Mouse (Mus musculus): ENCODE results near the gene Rab40b.
"Not testable (repeated sequence)": the region's sequence is repeated elsewhere in the genome, so short reads cannot be mapped to it uniquely, and the experiment has no call there.

Rab40b gene

GRCm38 (mm10) chr11:121369622-121370021 lies 18.4 kb downstream of the Rab40b start:
- DNase-seq (ENCODE audit: low read depth, low spot score), result peak; percentile 57

DNA sequence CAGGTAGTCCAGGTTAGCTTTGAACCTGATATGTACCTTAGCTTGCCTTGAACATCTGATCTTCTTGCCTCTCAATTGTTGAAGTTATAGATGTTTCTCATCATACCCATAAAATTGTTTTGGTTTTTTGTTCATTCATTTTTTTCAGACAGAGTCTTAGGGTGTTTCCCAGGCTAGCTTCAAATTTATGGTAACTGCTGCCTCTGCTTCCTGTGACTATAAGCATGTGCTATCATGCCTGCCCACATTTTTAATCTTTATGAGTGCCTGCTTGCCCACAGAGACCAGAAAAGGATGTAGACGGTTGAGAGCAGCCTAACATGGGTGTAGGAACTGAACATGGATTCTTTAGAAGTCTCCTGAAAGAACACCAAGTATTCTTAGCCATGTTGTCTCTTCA lies 19.3 kb downstream of the Rab40b start:
- DNase-seq (ENCODE audit: low read depth, low spot score), result no peak

DNA sequence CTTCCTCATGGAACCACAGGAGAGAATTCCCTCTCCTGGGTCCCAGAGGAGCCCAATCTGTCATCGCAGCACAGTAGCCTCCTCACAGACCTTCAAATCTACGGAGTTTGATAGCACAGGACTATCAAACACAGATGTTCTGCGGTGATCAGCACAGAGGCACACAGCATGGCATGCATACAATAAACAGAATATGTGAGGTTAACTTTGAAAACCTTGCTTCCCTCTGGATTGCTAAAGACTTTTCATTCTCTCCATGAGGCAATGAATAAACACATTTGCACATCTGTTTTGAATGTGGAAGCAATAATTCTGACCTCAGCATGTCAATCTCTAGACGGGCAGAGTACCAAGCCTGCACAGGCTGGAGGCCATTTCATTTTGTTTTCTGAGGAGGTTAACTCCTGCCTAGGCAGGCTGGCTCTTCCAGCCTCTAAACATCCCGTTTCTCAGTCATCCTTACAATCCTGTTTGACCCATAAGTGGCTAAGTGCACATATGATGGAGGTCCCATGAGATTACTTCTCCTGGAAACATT lies 20.8 kb downstream of the Rab40b start:
- no peak for DNase-seq (ENCODE audit: low read depth, low spot score)

GRCm38 (mm10) chr11:121362212-121362611 lies 25.8 kb downstream of the Rab40b start:
- peak; percentile 70 for DNase-seq (ENCODE audit: low read depth, low spot score)

- peak; percentile 99 for DNase-seq (ENCODE audit: low read depth, low spot score)
These were observed 33.9 kb downstream of the Rab40b start, which contains the start of gene Wdr45b for GRCm38 (mm10) chr11:121354091-121354707. Wdr45b (minus strand) TSS chr11:121354445.

DNA sequence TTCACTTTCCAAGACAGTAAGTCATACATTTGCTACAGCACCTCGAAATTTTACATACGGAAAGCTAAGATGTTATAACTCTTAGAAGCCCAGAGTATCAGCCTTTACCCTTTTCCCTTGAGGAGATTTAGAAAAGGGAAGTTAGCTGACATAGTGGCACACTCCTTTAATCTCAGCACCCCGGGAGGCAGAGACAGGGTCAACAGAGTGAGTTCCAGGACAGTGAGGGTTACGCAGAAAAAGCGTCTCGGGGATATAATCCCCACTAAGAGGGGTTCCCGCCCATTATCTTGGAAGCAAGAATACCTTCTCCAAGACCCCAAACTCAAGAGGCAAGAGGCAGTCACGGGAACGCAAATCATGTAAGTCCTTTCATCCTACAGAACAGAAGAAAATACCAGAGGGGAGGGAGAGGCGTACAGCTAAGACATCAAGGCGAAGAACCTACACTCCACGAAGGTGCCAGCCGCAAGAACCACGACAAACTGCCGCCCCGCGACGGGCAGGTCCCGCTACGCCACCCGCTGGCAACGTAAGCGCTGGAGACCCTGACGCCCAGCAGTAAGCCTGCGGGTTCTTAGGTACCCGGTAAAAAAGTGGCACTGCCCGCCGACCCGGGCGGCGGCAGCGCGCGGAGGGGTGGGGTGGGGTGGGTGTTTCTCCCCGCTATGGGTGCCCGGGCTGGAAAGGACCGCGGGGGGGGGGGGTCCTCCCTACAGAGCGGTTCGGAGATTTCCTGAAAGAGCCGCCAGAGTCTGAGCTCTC lies 34.5 kb downstream of the Rab40b start:
- DNase-seq (ENCODE audit: low read depth, low spot score), result peak; percentile 44

- DNase-seq (ENCODE audit: low read depth, low spot score), result not testable (repeated sequence)
These were observed 39.3 kb downstream of the Rab40b start for GRCm38 (mm10) chr11:121348727-121349126.

- DNase-seq (ENCODE audit: low read depth, low spot score), result no peak
These were observed 39.9 kb downstream of the Rab40b start for GRCm38 (mm10) chr11:121348166-121348565.

DNA sequence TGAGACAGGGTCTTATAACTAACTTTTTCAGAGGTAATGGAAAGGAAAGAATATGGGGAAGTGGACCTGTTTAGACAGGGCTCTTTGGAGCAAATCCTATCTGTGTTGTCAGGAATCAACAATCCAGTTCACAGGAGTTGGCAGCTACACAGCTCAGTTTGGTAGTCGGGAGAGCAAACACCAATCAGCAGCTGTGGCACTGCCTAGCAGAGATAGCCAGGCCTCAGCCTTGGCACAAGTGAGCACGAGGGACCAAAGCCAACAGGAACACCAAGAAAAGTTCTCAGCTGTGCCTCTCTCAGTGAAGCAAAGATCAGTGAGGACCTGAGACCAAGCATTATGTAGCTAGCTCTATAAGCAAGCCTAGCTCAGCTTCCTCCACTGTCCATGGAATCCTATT lies 41.0 kb downstream of the Rab40b start:
- DNase-seq (ENCODE audit: low read depth, low spot score), result no peak

DNA sequence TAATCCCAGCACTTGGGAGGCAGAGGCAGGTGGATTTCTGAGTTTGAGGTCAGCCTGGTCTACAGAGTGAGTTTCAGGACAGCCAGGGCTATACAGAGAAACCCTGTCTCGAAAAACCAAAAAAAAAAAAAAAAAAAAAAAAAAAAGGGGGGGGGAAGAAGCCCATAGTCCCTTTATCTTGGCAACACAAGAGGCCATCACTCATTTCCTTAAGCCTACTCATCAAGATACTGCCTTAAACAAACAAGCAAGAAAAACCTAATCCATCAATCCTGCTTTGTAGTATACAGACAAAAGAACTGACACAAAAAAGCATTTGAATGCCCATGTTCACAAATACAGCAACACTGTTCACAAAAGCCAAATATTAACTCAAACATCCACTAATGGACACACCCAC lies 45.6 kb downstream of the Rab40b start:
- DNase-seq (ENCODE audit: low read depth, low spot score), result not testable (repeated sequence)

DNA sequence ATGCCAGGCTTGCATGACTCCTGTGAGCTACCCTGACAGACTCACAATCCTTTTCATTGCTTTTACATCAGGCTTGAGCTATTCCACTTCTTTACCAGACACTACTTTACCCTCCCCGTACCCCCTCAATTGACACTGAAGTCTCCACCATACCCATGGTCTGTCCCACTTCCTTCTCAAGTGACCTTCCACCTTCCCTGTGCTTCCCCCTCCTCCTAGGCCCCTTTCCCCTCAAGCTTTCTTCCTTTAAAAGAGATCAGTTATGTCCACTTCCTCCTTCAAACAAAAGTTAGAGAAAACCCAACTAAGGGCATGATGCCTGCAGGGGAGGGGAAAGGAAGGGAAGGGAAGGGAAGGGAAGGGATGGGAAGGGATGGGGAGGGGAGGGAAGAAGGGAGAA lies 47.8 kb downstream of the Rab40b start:
- DNase-seq (ENCODE audit: low read depth, low spot score), result no peak

GRCm38 (mm10) chr11:121339647-121340046 lies 48.4 kb downstream of the Rab40b start:
- DNase-seq (ENCODE audit: low read depth, low spot score), result no peak

DNA sequence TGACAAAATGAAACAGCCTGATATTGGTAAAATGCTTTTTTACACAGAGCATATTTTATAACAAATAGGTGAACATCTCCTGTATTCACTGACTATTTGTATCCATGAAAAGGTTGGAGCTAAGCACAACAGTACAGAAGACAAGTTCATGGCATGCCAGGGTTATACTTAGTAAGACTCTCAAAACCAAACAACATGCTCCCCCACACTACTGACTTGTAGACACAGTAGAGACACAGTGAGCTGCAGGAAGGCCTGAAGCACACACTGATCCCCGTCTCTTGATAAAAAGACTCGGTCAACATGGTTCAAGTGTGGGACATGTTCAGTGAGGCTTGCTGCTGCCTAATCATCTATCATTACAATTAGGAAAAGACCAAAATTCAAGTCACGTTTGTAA lies 56.4 kb downstream of the Rab40b start:
- DNase-seq (ENCODE audit: low read depth, low spot score), result no peak

- DNase-seq (ENCODE audit: low read depth, low spot score), result peak; percentile 60
These were observed 59.4 kb downstream of the Rab40b start for GRCm38 (mm10) chr11:121328619-121329018.

- no peak for DNase-seq (ENCODE audit: low read depth, low spot score)
These were observed 59.8 kb downstream of the Rab40b start for GRCm38 (mm10) chr11:121328206-121328605.

DNA sequence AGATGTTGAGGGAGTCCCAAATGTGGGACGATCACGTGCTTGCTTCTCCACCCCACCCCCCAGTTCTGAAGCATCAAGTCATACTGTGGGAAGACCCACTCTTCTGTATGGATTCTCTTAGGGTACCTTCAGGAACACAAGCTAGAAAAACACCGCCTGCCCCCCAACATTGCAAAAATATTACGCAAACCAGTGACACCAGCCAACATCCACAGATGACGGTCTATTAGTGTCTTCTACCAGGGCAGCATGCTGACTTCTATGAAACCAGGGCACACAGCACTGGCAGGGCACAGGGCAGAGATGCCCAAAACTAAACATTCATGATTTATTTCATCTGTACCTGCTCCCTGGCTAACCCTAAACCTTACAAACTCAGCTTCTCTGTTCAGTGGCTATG lies 61.4 kb downstream of the Rab40b start:
- DNase-seq (ENCODE audit: low read depth, low spot score), result no peak

- DNase-seq (ENCODE audit: low read depth, low spot score), result no peak
These were observed 62.0 kb downstream of the Rab40b start for GRCm38 (mm10) chr11:121326034-121326433.

GRCm38 (mm10) chr11:121307712-121308111 lies 80.3 kb downstream of the Rab40b start:
- DNase-seq (ENCODE audit: low read depth, low spot score), result not testable (repeated sequence)

DNA sequence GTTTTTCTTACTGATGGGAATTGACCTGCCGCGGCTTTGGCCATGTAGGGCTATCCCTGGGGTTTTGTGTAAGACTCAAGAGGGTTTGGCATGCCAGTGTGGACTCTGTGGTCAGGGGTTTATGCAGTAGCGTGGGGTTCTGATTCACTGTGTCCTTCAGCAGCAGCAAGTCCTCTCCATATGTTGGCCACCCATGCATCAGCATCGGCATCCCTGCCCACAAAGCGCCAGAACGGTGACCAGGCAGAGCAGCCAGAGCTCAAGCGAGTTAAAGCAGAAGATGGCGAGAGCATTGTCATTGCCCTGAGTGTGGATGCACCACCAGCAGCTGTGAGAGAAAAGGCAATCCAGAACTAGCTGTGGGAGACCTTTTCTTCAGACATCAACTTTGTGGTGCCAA lies 81.4 kb downstream of the Rab40b start:
- peak; percentile 49 for DNase-seq (ENCODE audit: low read depth, low spot score)
